Mouse (Mus musculus) limb, embryonic 14.5 days (tissue): Measurements from ENCODE around the gene Tub. TPM values are rescaled to one million over a fixed set of nuclear protein-coding genes. Genes with fewer than 3 reads are reported as not detected.

Source experiments
- ATAC-seq: fragments of 200-750 bp; cut with Nextera tagmentation; 2 replicates; pipeline ENCODE4 v1.8.0; 2017; ENCODE audit warnings: low read depth, moderate number of reproducible peaks, moderate TSS enrichment; ENCODE audit not compliant: low FRiP score
- DNase-seq: peaks from one replicate; pipeline ENCODE4 v3.0.0-alpha.2; 2015; ENCODE audit warnings: low spot score
- H3K27ac ChIP-seq: fragments of 300-500 bp; sonication (generic); replicated peaks from 2 replicates; pipeline ENCODE4 v1.5.1; 2014; ENCODE audit warnings: low read depth, mild to moderate bottlenecking, low read length, moderate library complexity, mixed read lengths
- H3K27me3 ChIP-seq: fragments of 300-500 bp; sonication (generic); 2 replicates; pipeline ENCODE4 v1.6.1; 2014; ENCODE audit warnings: low read length, mixed read lengths; ENCODE audit not compliant: control insufficient read depth, insufficient read depth
- H3K36me3 ChIP-seq: fragments of 300-500 bp; sonication (generic); 2 replicates; pipeline ENCODE4 v1.6.1; 2014; ENCODE audit warnings: mild to moderate bottlenecking, low read length, moderate library complexity, mixed read lengths; ENCODE audit not compliant: control insufficient read depth, insufficient read depth
- H3K4me1 ChIP-seq: fragments of 300-500 bp; sonication (generic); 2 replicates; pipeline ENCODE4 v1.6.1; 2014; ENCODE audit warnings: antibody characterized with exemption, low read length, mixed read lengths; ENCODE audit not compliant: control insufficient read depth, insufficient read depth
- H3K4me2 ChIP-seq: fragments of 300-500 bp; sonication (generic); replicated peaks from 2 replicates; pipeline ENCODE4 v1.6.1; 2014; ENCODE audit warnings: low read depth, mild to moderate bottlenecking, low read length, moderate library complexity; ENCODE audit not compliant: severe bottlenecking
- H3K4me3 ChIP-seq: fragments of 300-500 bp; sonication (generic); replicated peaks from 2 replicates; pipeline ENCODE4 v1.5.1; 2014; ENCODE audit warnings: low read length
- H3K9ac ChIP-seq: fragments of 300-500 bp; sonication (generic); 2 replicates; pipeline ENCODE4 v1.6.1; 2014; ENCODE audit warnings: mild to moderate bottlenecking, low read depth, low read length, moderate library complexity; ENCODE audit not compliant: severe bottlenecking
- H3K9me3 ChIP-seq: fragments of 300-500 bp; sonication (generic); 2 replicates; pipeline ENCODE4 v1.6.1; 2016; ENCODE audit warnings: low read length; ENCODE audit not compliant: control insufficient read depth
- POLR2A ChIP-seq: fragments of 200-500 bp; IDR thresholded peaks from 2 replicates; pipeline ENCODE4 v1.8.0; 2012; ENCODE audit warnings: inconsistent platforms, mild to moderate bottlenecking, moderate library complexity, borderline replicate concordance; ENCODE audit not compliant: insufficient read depth, insufficient read length; ENCODE audit errors: extremely low read depth
- WGBS: fragments of 180-500 bp; shearing (Covaris S2); extraction: QIAGEN DNeasy Blood & Tissue Kit; methylation state at CpG from one replicate; pipeline ENCODE4 v1.1.7; 2014; 5-methylcytosine and 5-hydroxymethylcytosine counted together
- polyA plus RNA-seq, 2 experiments: library from polyadenylated mRNA; depleted of rRNA in 1 of 2; stranded (reverse) in 1 of 2; unstranded in 1 of 2; fragments of >200 nt; fragmentation: Nextera tagmentation in 1 of 2; extraction: Ambion mirVana in 1 of 2; gene quantifications; 2 replicates each; pipeline versions ENCODE4 v1.2.1 to v1.2.3; 2012 to 2014

Tub gene
- polyA plus RNA-seq, 2 experiments: 4.0 to 14.1 TPM

DNA sequence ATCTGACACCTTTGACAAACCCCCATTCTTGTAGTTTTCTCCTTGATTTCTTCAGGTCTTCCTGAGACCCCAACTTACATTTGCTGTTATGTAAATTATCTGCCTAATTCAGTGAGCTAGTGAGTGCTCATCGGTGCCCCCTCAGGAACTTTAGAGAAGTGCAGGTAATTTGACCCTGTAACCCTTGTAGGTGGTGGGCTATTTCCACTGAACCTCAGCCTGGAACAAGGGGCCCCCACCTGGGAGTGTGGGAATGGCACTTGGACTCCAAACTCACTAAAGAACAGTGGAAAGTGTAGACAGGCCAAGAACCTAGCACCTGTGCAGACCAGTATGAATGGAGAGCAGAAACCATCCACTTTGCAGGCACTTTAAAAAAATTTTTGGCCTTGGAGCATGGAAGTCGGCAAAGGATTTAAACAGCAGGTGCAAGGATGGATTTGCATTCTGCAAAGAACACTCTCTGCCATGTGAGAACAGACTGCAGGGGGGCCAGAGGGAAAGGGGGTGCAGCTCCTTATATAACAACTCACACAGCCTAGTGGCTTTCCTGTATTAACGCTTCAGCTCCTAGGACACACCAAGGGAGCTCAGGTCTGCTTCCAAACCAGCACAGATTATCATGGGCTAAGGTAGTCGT lies 50.3 kb downstream of the Tub start:
- Histone ChIP-seq H3K9ac (no peak overlapping the region), H3K4me3 (no peak overlapping the region), H3K4me1 (no peaks in the 10 kb centered on the region), H3K36me3 (no peaks in the 10 kb centered on the region), H3K4me2 (no peak overlapping the region), H3K27me3 (no peaks in the 10 kb centered on the region), H3K27ac (no peak overlapping the region), H3K9me3 (no peaks in the 10 kb centered on the region)
- DNase-seq: peak; percentile 54
- ATAC-seq: no peak
- WGBS: 47% methylated on average over 4 of the region's 4 CpGs
- TF ChIP-seq POLR2A: no peak

DNA sequence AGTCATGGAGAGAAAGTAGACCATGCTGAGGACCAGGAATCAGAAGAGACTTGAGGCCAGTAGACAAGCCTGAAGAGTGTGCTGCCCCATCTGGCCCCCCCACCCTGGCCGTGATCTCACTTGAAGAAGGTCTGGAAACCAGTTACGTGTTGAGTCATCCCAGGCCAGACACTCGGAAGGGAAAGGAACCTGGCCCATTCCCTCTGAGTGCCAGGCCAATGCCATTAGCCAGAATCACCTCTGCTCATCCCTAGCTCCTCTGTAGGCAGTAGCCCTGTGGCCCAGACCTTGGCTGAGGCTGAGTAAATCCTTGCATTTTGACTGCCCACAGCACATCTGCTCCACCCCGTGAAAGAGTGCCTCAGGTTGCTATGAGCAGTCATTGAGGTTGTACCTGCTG lies 51.8 kb downstream of the Tub start:
- WGBS: 86% methylated on average over 4 of the region's 4 CpGs
- no peaks in the 10 kb centered on the region for H3K9me3 ChIP-seq
- no peak overlapping the region for H3K4me3 ChIP-seq
- H3K27me3 ChIP-seq: no peaks in the 10 kb centered on the region
- no peak for TF ChIP-seq POLR2A
- no peaks in the 10 kb centered on the region for H3K36me3 ChIP-seq
- no peak overlapping the region for H3K9ac ChIP-seq
- ATAC-seq (no peak), DNase-seq (no peak)
- no peak overlapping the region for H3K27ac ChIP-seq
- H3K4me1 ChIP-seq: no peaks in the 10 kb centered on the region
- H3K4me2 ChIP-seq: no peak overlapping the region

DNA sequence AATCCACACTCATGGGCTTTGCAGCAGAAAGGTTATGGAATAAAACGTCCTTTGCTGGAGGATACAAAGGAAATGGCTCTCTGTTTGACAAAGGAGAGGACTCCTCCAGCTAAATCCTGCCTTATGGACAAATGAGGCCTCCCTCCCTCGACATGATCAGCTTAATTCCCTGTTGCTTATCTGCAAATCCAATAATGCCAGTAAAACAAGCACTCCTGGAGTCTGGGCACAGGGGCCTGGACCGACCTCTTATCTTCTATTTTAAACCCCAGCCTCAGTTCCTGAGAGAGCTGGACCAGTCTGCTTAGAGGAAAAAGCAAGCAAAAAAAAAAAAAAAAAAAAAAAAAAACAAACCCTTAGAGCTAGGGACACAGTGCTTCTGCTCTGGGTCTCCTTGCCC lies 53.5 kb downstream of the Tub start:
- no peak overlapping the region for H3K27ac ChIP-seq
- no peaks in the 10 kb centered on the region for H3K27me3 ChIP-seq
- no peak overlapping the region for H3K4me2 ChIP-seq
- TF ChIP-seq POLR2A: no peak
- DNase-seq: no peak
- H3K9me3 ChIP-seq: no peaks in the 10 kb centered on the region
- WGBS: 43% methylated on average over 3 of the region's 3 CpGs
- H3K4me3 ChIP-seq: no peak overlapping the region
- ATAC-seq: no peak
- no peak overlapping the region for H3K9ac ChIP-seq
- H3K4me1 ChIP-seq: no peaks in the 10 kb centered on the region
- H3K36me3 ChIP-seq: no peaks in the 10 kb centered on the region

DNA sequence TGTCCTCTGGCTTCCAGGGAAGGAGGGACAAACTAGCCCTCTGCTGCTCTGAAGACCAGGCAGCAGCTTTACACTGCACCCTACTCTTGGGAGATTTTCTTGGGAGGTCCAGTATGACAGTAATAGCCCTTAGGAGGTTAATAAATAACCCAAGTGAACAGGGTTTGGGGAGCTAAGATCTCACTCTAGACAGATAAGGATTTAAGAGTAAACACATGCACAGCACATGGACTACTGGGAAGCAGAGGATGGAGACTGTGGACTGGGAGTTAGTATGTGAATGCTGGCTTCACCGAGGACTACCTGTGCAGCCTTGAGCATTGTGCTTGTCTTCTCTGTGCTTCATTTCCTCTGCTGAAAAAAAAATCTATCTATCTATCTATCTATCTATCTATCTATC lies 59.1 kb downstream of the Tub start:
- TF ChIP-seq POLR2A: no peak
- H3K27me3 ChIP-seq: peaks cover 35% of the 10 kb centered on the region
- no peaks in the 10 kb centered on the region for H3K36me3 ChIP-seq
- WGBS: 79% methylated on average over 1 of the region's 1 CpGs
- H3K27ac ChIP-seq: no peak overlapping the region
- no peak for DNase-seq
- no peak overlapping the region for H3K4me3 ChIP-seq
- H3K4me2 ChIP-seq: no peak overlapping the region
- no peaks in the 10 kb centered on the region for H3K9me3 ChIP-seq
- no peaks in the 10 kb centered on the region for H3K4me1 ChIP-seq
- ATAC-seq: no peak
- no peak overlapping the region for H3K9ac ChIP-seq

DNA sequence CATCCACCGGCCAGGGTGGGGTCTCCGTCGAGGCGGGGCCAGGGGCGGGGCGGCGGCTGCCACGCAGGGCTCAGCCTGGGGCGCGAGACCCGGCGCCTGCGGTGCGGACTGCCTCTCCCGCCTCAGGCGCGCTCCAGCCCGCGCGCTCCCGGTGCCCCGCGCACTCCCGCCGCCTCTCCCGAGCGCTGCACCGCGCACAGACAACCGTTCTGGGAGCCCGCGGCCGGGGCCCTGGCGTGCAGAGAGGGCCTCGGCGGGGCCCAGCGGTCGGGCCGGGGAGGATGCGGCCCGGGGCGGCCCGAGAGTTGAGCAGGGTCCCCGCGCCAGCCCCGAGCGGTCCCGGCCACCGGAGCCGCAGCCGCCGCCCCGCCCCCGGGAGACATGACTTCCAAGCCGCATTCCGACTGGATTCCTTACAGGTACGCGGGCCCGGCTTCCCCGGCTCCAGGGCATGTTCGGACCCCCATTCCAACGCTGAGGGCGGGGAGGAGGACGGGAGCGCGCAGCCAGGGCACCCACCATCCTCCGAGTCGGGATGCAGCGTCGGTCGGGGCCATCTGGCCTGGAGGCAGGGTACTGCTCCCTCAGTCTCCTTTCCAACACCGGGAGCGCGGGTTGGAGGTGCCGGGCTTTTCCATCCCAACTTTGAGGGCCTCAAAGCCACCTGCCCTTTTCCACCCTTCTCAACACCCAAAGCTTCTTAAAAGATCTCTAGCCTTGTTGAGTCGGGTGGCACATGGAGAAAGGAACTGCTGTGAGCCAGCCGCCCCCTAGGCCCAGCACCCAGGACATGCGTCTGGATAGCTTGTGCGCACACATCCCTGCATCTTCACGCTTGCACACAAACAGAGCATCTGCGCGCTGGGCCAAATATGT lies 60.8 kb downstream of the Tub start:
- TF ChIP-seq POLR2A: no peak
- Histone ChIP-seq H3K9ac (peak overlapping the region; percentile 73), H3K9me3 (no peaks in the 10 kb centered on the region), H3K36me3 (no peaks in the 10 kb centered on the region), H3K27ac (no peak overlapping the region), H3K4me3 (peak overlapping the region; percentile 65), H3K27me3 (peaks cover 35% of the 10 kb centered on the region), H3K4me1 (no peaks in the 10 kb centered on the region), H3K4me2 (peak overlapping the region; percentile 85)
- 5% methylated on average over 25 of the region's 82 CpGs for WGBS
- ATAC-seq (peak; percentile 80), DNase-seq (no peak)
